ENCODE assay signal across 8 mouse cellular contexts in the genomic region with DNA sequence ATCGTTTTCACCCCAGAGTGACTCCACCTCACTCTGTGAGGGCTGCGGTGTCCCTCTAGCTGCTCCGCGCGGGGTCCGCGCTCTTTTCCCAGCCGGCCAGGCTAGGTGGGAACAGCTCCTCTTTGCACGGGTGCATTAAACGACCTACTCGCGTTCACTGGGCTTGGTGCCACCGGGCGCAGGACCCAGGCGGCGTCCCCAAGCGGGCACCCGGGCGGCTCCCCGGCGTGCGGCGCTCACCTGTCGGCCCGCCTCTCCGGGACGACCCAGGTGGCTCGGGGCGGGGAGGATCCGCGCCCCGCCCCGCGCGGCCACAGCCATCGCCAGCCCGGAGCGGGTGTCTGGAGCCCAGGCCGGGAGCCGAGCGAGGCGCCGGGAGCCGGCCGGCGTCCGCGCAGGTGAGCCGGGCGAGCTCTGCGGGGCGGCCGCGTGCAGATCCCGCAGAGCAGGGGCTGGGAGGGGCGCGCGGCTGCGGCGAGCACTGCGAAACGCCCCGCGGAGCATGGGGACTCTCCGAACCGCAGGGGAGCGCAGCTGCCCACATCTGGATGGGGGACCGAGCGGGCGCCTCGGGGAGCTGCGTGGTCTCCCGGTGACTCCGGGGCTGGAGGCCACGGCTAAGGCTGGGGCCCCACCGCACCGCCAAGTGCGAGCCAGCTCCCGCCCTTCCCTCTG. TPM values are rescaled to one million over a fixed set of nuclear protein-coding genes. Genes with fewer than 3 reads are reported as not detected.
A peak's percentile ranks its signal among the peaks of the same experiment; 100 is the strongest.
DNase-seq lines count a peak whose midpoint lies in the region; ATAC-seq and TF ChIP-seq lines count a peak whose summit lies in the region.

Gene Lypd6b, plus strand, starts transcription at position 313 of the 675 bp plus-strand sequence.

- peak in 1 of 2 experiments; percentile 43 for DNase-seq in left cerebral cortex, postnatal 10 days (ENCODE audit: extremely low spot score in 1 of 2, low spot score in 2 of 2)
- no peak for DNase-seq in left cerebral cortex, adult 9 months (ENCODE audit: low spot score in 2 of 2)
- DNase-seq in kidney, postnatal 36 days, result peak; percentile 35 to 70
- peak; percentile 91 for DNase-seq in midbrain, embryonic 11.5 days (ENCODE audit: low spot score, missing footprints)
- no peak for DNase-seq in spleen, postnatal 14 days (ENCODE audit: low spot score in 2 of 2)
- no peak for DNase-seq in left cerebral cortex, postnatal 25 days (ENCODE audit: low spot score in 2 of 2)

- peak; percentile 59 for ATAC-seq in granulocyte monocyte progenitor cell, adult 5-6 weeks (replicated peaks; ENCODE audit: poor library complexity, severe bottlenecking)
- ATAC-seq in midbrain, embryonic 11.5 days (ENCODE audit: low FRiP score), result peak; percentile 75

- H3K9me3 ChIP-seq in midbrain, embryonic 11.5 days (ENCODE audit: control insufficient read depth, low read length), result no peaks in the 10 kb centered on the region

- no peaks in the 10 kb centered on the region for H3K36me3 ChIP-seq in midbrain, embryonic 11.5 days (ENCODE audit: control insufficient read depth, insufficient read depth, low read length)

- intact Hi-C loops in left cerebral cortex, postnatal 10 days (cut with DNase I), result no loop called here
- intact Hi-C loops in left cerebral cortex, postnatal 25 days (cut with DNase I), result loop anchor here (5.0 kb wide), 1 partner anchor 280 kb away; the partner anchor contains the start of gene Lypd6

- under 1% methylated on average over 72 of the region's 79 CpGs for WGBS in midbrain, embryonic 11.5 days

- no peak within 1 kb of the TSS for H3K27ac ChIP-seq in bone marrow macrophage, adult 2 months (ENCODE audit: insufficient read depth, low read depth, low read length)
- H3K27ac ChIP-seq in midbrain, embryonic 11.5 days (ENCODE audit: low read depth, low read length), result no peak within 1 kb of the TSS

- H3K4me2 ChIP-seq in midbrain, embryonic 11.5 days, result peak within 1 kb of the TSS; percentile 100

- peak within 1 kb of the TSS; percentile 23 for H3K4me3 ChIP-seq in bone marrow macrophage, adult 2 months (ENCODE audit: insufficient read depth, low read length)
- H3K4me3 ChIP-seq in midbrain, embryonic 11.5 days (ENCODE audit: low read depth, low read length), result peak within 1 kb of the TSS; percentile 61

- TF ChIP-seq CTCF in bone marrow macrophage, adult 2 months (IDR thresholded peaks at IDR 0.05; ENCODE audit: low read depth, low read length), result no peak

- no peaks in the 10 kb centered on the region for H3K4me1 ChIP-seq in bone marrow macrophage, adult 2 months (ENCODE audit: control insufficient read depth, insufficient read depth, low read length)
- H3K4me1 ChIP-seq in midbrain, embryonic 11.5 days (ENCODE audit: control insufficient read depth, insufficient read depth, low read length), result peaks cover 2% of the 10 kb centered on the region; the same call in 1 of the 2 replicates

- H3K9ac ChIP-seq in midbrain, embryonic 11.5 days (ENCODE audit: low read length), result peak within 1 kb of the TSS; percentile 64

- peaks cover 26% of the 10 kb centered on the region for H3K27me3 ChIP-seq in midbrain, embryonic 11.5 days (ENCODE audit: control insufficient read depth, insufficient read depth, low read length)

- no peak for TF ChIP-seq POLR2A in bone marrow macrophage, adult 2 months (IDR thresholded peaks at IDR 0.05; ENCODE audit: borderline replicate concordance, low read depth, low read length)

RNA-seq across cellular contexts. Expression of gene Lypd6b, which starts in this region (rescaled TPM):
- 10 to 100 TPM; 18.3 to 20.5 TPM for total RNA-seq in left cerebral cortex, postnatal 10 days (2021)
- polyA plus RNA-seq in bone marrow macrophage, adult 2 months (2012; ENCODE audit: insufficient read depth, insufficient read length, missing spikeins), result not detected in 2 replicates
- not detected in 2 replicates for total RNA-seq in granulocyte monocyte progenitor cell, adult 5-6 weeks (2014; fragmentation: Nextera tagmentation)
- total RNA-seq in granulocyte monocyte progenitor cell, adult 5-6 weeks (2017), result 0.10 TPM in 1 of 2 replicates, not detected in the other
- polyA plus RNA-seq in midbrain, embryonic 11.5 days (2014; fragmentation: Nextera tagmentation; extraction: Ambion mirVana), result 0.36 and 0.87 TPM in 2 replicates
- 1 to 10 TPM; 8.1 to 8.6 TPM for total RNA-seq in left cerebral cortex, postnatal 25 days (2021)

Comparison
In these comparisons a context has a peak if more than half of its experiments do, and no peak if none do; other contexts are left out.
1. RNA of gene Lypd6b (total RNA-seq): 18.3 to 20.5 TPM in left cerebral cortex, postnatal 10 days and 8.1 to 8.6 TPM in left cerebral cortex, postnatal 25 days; 0.10 TPM in granulocyte monocyte progenitor cell, adult 5-6 weeks; every median in the first group is over 4 times any median in the second.
2. Peak in ATAC-seq in granulocyte monocyte progenitor cell, adult 5-6 weeks; RNA of the gene not detected or under 1 TPM.
3. Peak in DNase-seq, ATAC-seq, H3K4me3 ChIP-seq, H3K9ac ChIP-seq and H3K4me2 ChIP-seq in midbrain, embryonic 11.5 days; RNA of the gene not detected or under 1 TPM.
4. DNase-seq: peak in kidney, postnatal 36 days (2 of 2); none in left cerebral cortex, adult 9 months (0 of 2), spleen, postnatal 14 days (0 of 2) and left cerebral cortex, postnatal 25 days (0 of 2).